Mouse (Mus musculus) spleen, adult 2 months (tissue): ENCODE measurements around the gene Sort1.
A peak's percentile ranks its signal among the peaks of the same experiment; 100 is the strongest.

Source experiments
- CTCF ChIP-seq: fragments of 200-500 bp; IDR thresholded peaks from 2 replicates; pipeline ENCODE4 v1.5.1; 2011; ENCODE audit warnings: mild to moderate bottlenecking, inconsistent platforms; ENCODE audit not compliant: insufficient read depth, insufficient read length, insufficient replicate concordance; ENCODE audit errors: extremely low read depth
- POLR2A ChIP-seq: fragments of 200-500 bp; IDR thresholded peaks from 2 replicates; pipeline ENCODE4 v1.6.1; 2011; ENCODE audit warnings: low read depth, low read length, inconsistent platforms

- peak; percentile 81; the same call in 1 of the 2 replicates for TF ChIP-seq CTCF
- no peak for TF ChIP-seq POLR2A
Measured at GRCm38 (mm10) chr3:108401692-108402527, 118.0 kb downstream of the Sort1 start.
